Mouse (Mus musculus): ENCODE results near the gene Tssk1. TPM values are rescaled to one million over a fixed set of nuclear protein-coding genes. Genes with fewer than 3 reads are reported as not detected.

Tssk1 gene
- total RNA-seq (2021), result not detected

DNA sequence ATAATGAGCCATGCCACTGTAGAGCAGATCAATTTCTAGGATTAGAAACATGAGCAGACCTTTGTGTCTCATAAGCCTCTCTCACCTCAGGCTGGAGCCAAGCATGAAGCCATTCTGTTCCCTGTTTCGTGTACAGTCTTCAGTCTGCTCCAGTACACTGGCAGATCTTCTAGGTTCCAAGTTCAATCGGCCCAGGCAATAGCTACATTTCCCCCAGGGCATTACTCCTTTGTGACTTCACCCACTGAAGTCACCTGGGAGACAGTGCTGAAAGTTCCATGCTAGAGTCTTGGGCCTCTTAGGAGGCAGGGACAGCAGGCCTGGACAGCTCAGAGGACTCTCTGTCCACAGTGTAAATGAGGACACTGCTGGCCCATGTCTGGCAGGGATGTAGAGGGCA lies at the start of gene Tssk1:
TSS of gene Tssk1 (plus strand) at position 301 of the 400 bp plus-strand sequence.
- DNase-seq, result no peak

DNA sequence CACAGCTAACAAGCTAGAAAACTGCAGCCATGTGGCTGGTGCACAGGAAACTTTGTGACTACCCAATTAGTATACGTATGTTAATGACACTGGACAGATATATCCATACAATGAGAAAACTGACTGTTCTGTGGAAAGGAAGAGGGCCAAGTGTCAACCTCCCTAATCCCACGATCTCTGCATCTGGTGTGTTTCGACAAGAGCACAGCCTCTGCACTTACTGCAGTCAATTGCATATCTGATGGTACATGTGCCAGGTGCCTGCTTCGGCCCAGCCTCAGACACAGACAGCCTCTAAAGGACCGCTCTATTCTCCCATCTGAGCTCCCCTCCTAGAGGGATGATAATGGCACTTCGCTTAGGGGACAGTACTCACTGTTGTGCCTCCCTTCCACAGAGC lies 45.6 kb upstream of the Tssk1 start:
- no peak for DNase-seq

DNA sequence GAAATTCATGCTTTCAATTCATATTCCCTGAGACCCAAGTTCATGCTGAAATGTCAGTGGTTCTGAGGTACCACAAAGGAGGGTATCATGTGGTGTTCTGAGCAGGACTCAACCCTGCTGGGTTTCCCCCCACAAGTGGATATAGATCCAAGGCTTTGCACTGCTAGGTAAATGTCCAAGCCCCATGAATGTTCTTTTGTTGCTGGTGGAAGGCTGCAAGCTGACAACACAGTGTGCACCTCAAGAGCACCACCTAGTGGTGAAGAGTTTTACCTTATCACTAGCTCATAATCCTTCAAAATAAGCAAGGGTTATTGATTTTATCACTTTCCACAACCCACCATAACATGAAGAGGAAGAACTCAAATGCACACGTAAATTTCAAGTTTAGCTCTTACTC lies 45.1 kb upstream of the Tssk1 start:
- peak in 1 of 2 experiments; percentile 41 for DNase-seq

DNA sequence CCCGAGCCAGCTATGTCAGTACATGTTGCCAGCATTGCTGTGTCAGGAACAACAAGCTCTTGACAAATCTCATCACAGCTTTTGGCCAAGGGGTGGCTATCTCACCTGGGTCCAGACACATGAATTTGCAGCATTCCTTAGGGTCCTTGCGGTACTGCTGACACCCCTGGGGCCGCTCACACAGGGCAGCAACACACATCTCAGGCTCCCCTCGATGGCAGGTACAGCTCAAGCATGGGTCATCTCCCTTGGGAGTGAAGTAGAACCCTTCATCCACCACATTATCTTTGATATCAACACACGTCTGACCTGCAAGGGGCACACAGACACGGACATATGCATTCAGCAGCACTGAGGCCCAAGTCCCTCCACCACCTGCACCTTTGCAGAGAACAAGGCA lies 44.5 kb upstream of the Tssk1 start:
- no peak for DNase-seq

DNA sequence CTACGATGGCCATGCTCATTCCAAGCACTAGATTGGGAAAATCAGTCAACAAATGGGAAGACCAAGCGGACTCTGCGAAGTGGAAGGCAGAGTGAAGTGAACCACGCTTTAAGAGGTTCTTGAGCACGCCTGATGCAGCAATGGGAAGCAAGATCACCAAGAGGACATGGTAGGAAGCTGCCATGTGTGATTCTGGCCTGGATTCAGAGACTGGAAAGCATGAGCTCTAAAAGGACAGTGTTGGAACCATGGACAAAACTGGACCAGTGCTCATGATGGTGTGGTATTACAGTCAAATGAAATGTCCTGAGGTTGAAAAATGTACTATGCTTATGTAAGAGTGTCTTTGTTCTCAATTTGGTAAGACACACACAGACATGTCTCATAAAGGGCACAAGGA lies 42.7 kb upstream of the Tssk1 start:
- no peak for DNase-seq

DNA sequence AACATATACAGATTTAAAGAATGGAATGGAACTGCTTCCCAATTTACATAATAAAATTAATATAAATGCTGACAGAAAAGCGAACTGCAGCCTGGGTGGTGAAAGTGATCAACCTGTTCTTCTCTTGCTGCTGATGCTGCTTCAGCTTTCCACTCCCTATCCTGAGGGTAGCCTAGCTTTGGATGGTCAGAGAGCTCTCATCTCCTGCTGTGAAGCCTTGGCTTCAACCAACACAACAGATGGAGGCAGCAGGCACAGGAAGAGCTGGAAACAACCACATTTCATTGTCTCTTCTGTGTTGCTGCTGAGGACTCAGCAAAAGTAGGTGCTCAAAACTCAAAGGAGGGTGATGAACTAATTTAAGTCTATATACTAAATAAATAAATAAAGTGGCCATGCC lies 42.2 kb upstream of the Tssk1 start:
- no peak for DNase-seq

DNA sequence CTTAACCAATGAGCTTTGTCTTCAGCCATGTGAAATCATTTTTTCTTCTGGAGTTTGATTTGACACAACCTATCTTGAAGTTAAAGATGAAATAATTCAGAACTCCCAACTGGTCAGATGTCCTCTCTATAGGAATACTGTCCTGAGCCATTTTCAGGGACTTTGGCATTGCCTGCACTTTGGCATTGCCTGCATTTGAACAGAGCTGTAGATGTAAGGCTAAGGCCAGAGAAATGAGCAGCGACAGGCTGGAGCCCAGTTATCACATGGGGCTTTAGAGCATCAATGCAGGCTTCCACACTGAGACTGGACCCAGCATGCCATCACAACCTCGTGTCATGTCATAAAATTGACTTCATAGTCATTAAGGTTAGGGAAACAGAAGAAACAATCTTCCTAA lies 40.8 kb upstream of the Tssk1 start:
- DNase-seq, result no peak

DNA sequence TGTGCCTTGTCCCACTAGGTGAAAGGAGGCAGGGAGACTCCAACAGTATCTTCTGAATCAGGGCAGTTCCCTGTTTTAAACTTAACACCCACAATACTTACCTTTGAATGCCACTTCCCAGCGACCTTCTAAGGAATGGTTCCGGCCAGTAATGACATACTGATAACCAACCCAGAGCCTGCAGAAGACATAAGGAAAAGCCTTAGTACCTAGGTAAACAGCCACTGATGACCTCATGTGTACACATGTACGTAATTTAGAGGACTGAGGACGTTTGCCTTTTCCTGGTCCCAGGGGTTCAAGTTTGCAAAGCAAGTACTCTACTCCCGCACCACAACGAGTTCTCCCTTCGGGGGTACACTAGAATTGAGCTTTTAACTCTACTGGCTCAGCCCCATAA lies 36.9 kb upstream of the Tssk1 start:
- no peak for DNase-seq

DNA sequence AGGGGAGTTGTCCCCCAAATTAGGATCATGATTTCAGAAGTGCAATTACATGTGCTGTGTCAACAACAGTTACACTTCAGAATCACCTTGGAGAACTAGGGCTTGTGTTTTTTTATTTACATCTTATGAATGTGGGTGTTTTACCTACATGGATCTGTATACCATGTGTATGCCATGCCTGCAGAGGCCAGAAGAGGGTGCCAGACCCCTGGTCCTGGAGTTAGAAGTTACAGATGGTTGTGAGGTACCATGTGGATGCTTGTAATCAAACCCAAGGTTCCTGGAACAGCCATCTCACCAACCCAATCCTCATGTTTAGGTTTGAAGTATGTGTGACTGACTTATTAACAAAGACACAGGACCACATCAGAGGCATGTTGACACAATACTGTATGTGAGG lies 35.4 kb upstream of the Tssk1 start:
- DNase-seq, result no peak

DNA sequence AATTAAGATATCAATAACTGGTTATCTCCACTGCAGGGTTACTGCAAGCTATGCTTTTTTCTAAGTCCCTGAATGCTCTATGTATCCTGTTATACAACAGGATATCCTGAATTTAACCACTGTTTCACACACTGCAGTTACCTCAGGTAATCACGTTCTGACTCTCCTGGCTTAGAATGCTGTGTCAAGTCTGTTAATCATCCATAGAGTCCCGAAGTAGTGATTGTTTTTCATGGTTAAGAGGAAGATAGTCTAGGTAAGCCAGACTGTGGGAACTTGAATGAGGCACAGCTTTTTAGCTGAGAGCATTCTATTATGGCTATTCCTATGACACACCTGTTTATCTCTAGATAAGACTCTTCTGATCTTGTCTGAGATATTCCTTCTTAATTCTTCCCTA lies 28.7 kb upstream of the Tssk1 start:
- no peak for DNase-seq

DNA sequence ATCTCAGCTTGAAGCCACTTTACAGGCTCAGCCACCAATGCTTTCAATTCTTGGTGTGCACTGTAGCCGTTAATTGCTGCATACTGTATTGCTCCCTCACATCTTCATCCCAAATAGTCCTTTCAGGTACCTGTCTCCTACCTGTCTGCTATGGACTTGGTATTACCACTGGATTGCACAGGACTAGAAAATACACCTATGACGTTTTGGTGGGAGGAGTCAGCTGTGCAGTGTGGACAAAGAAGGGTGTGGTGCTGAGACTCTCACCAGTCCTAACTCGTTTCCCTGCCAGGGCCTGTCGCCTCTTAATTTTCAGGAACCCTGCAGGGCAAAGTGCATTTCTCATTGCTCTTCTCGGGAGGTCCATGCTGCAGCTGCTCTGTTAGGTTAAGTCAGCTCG lies 28.3 kb upstream of the Tssk1 start:
- no peak for DNase-seq

DNA sequence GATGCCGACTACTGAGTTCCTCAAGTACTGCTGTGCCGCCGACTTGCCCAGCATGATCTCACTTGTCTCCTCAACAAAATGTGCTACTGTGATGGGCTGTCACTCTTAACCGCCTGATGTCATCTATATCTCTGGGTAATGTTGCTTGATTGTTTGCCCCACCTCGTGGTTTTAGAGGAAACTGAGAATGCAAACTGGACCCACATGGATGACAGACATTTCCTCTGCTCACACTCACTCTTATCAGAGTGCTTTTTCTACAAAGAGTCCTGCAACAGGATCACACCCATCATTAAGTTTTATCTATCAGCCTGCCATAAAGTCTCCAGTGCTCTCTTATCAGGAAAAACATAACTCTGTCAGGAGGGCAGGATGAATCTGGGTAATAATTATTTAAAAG lies 22.8 kb upstream of the Tssk1 start:
- DNase-seq, result no peak

DNA sequence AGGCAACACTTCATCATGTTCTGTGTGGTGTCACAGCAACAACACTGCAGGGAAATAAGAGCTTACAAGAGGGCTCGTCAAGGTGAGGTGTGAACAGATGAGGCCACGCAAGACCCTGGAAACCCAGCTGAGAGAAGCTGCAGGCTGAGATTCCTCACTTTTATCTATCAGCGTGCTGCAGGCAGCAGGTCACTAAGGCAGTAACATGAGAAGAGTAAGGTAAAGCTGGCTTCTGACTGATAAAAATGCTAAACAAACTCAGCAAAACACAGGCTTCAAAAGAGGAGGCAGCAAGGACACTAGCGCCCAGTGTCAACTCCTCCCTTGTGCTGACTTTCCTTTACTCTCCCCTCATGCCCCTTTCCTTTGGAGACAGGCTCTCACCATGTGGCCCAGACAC lies 21.0 kb upstream of the Tssk1 start:
- no peak for DNase-seq

DNA sequence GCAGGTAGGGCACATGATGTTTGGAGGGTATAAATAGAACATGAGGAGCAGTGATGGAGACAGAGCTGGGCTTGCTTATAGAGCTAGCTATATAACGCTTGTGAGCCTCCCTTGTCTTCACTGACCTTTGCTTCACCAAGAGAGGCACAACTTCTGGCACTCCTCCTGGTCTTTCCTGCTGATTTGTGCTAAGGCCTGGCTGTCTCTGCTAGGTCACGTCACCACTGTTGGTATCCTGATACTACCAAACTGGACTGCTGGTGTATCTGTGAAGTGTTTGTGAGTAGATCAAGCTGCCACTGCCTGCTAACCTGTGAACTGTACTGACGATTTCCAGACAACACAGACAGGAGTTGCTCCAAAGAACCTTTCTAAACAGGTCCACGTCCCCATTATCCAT lies 18.8 kb upstream of the Tssk1 start:
- no peak for DNase-seq

DNA sequence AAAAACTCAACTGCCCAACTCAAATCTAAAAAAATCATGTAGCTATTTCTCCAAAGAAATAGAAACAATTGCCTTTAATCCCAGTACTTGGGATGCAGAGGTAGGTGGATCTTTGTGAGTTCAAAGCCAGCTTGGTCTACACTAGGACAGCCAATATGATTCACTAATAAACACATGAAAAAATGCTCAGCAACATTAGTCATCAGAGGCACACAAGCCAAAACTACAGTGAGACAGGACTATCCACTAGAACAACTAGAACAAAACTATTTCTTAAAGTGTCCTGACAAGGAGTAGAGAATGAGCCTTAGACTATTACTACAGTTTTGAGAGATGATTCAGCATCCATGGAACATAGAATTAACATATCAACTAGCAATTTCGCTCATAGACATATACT lies 17.9 kb upstream of the Tssk1 start:
- DNase-seq, result no peak

DNA sequence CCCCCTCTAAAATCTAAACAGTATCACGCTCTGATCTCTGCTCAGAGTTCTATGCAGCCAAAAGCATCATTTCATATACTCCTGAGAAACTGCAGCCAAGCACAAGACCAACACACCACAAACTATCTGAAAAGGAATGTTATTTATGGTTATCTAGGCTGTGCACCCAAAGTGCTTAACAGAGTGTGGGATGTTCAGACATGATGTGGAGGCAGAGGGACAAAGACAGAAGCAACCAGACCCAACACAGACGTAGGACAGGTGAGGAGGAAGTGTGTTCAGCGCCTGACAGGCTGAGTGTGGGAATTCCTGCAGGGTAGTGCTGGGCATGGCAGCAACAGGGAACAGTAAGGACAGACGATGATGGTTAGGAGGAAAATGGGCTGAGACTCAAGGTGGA lies 14.5 kb upstream of the Tssk1 start:
- DNase-seq, result no peak

DNA sequence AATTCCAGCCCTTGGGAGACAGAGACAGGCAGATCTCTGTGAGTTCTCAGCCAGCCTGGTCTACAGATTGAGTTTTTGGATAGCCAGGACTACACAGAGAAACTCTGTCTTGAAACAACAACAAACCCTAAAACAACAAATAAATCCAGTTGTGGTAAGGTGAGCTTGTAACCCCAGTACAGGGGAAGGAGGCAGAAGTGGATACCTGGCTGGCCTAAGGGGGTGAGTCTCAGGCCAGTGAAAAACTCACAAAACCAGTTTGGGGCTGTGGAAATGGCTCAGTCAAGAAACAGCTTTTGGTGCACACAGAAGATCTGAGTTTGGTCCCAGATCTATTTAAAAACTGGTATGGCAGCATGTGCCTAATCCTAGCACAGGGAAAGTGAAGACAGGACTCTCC lies 11.8 kb upstream of the Tssk1 start:
- DNase-seq, result no peak

DNA sequence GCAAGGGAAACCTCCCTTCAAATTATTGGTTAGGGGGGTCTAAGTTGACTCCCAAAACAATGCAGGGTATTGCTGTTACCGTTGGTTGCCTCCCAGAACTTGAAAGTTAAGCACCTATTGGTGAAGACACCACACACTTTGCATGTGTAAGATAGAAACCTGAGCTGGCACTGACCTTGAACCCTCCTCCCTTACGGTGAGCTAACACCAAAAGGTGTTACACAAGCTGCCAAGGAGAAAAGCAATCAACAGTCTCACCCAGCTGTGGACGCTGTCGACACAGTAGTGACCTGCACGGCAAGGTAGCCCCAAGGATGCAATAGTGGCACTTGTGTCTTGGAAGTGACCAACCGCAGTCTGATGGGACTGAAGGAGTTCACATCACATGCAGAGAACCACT lies 9.9 kb upstream of the Tssk1 start:
- no peak for DNase-seq

DNA sequence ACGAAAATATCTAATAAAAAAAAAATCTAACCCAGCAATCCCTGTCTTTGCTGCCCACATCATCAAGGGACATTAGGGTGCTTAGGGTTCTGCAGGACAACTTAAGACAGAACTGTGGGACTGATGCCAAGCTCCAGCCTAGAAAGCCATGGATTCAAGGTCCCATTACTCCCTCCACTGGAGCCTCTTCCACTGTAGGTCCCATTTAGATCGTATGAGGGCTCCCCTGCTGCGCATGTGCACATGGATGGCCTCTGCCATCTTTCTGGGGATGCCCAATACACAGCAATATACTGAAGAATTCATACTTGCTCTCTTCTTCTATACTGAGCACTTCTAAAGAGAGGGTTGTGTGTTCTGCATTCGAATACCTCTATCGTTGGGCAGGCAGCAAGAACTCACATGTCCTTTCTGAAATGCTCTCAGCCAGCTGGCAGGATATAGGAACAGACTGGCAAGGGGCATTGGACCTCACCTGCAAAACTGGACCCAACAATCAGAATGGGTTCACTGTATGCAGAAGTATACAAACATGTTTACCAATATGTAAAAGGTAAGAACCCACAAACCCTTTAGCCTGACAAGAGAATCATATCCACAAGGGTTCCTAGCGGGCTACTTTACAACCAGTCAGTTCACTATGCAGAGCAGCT lies 4.2 kb upstream of the Tssk1 start:
- DNase-seq, result no peak

DNA sequence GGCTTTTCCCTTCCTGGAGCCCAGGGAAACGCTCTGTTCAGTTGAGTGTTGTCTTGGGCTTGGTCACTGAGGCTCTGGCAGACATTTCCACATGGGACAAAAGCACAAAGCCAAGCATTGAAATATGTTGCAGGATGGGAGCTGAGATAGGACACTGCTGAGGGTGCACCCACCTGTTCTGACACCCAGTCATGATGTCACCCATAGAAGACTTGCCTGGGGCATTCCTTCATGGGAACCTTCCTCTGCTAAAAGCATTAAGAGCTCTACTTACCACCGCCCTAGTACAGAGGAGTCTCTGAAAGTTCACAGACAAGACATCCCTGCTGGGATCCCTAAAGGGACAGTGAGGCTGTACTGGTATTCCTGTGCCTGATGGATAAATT lies 3.7 kb upstream of the Tssk1 start:
- no peak for DNase-seq

DNA sequence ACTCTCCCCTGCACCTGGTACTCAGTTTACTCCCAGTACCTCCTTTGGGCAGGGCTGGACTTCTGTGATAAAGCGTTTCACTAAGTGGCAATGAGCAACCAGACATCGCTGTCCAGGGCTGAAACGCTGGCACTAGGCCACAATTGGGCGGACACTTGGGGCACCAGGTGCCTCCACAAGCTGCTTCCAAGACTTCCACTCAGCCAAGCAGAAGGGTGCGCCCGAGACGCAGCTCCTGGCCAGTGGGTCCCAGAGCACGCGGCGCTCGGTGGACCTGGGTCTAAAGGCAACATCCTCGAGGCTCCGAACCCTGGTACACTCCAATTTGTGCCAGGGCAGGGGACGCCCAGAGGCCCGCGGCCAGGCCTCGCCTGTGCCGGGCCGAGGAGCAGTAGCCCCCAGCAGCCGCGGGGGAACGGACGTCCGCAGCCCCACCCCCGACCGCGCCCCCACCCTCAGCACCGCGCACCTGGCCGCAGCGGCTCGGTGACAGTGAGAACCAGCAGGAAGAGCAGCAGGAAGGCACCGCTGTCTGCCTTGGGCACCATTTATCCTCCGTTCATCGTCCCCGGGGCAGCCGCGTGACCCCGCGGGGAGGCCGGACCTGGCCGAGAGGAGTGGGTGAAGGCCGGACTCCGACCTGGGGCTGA lies 3.0 kb upstream of the Tssk1 start:
- peak; percentile 34 to 47 for DNase-seq

DNA sequence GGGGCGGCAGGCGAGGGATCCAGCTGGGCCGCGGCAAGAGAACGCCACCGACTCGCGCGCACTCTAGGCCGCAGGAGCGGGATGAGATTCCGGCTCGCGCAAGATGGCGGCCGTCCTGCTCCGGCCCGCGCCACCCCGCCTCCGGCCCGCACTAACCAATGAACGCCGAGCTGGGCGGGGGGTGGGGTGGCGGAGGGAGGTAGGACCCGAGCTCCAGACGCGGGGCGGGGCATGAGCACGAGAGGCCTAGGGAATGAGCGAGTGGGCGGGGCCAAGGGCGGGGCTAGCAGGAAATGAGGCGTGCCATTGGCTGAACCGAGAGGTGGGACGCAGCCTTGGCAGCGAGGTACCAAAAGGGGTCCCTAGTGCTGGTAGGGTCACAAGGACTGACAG lies 2.5 kb upstream of the Tssk1 start, which contains the start of gene Gm20518:
TSS of gene Gm20518 (minus strand) at position 105 of the 393 bp plus-strand sequence.
- DNase-seq, result peak; percentile 98

DNA sequence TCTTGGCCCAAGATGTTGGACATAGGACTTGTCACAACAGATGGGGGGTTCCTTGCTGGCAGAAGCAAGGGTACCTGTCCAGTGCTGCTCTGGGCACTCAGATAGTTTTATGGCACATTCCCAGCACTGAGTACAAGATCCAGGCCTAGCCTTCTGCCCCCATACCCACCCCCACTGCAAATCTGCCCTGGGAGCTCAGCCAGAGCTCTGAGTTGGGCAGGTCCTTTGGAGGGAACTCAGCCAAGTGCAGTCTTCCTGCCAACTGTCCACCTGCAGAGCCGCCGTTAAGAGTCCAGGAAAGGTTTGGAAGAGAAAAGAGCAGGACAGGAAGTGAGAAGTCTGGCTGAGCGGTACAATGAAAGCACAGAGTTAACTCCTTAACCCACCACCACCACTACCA lies 1.4 kb upstream of the Tssk1 start:
- no peak for DNase-seq

DNA sequence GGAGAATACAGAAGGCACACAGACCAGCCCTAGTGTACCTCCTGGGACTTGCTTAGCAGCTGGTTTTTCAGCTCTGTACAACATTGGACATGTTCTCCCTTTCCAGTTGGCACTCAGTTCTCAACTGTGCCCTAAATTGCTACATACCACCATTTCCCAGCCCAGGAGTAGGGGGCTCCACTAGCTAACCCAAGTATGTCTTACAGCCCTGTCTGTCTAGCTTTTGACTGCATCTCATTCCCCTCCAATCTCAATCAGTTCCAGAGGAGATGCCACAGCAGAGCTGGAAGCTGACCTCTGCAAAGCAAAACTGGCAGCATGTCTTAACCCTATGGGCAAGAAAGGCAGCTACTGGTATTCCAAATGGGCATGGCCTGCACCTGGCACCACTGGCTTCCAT lies 2.1 kb downstream of the Tssk1 start:
- DNase-seq, result no peak

DNA sequence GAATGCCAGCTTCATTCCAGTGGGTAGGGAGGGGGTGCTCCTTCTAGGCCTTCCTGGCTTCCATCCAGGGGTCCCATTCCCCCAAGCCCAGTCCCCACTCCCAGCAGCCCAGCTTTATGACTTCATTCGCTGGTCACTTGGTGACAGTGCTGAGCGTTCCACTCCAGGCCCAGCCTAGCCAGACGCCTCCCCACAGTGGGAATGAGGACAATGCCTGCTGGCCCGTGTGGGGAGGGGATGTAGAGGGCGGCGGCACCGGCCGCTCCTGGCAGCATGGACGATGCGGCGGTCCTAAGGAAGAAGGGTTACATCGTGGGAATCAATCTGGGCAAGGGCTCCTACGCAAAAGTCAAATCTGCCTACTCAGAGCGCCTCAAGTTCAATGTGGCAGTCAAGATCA lies 4.4 kb downstream of the Tssk1 start, which contains the start of the genes Dgcr2 and Tssk2:
TSS of gene Dgcr2 (minus strand) at position 101 of the 400 bp plus-strand sequence.
TSS of gene Tssk2 (plus strand) at position 176 of the 400 bp plus-strand sequence.
- DNase-seq, result no peak
